Mouse (Mus musculus) midbrain, embryonic 11.5 days (tissue): ENCODE data around the gene Sema3e. TPM values are rescaled to one million over a fixed set of nuclear protein-coding genes. Genes with fewer than 3 reads are reported as not detected.

ENCODE experiments used
- ATAC-seq: fragments of 200-750 bp; cut with Nextera tagmentation; 2 replicates; pipeline ENCODE4 v1.8.0; 2017; ENCODE audit warnings: moderate TSS enrichment, moderate library complexity; ENCODE audit not compliant: low FRiP score
- DNase-seq: peaks from one replicate; pipeline ENCODE4 v3.0.0; 2015; ENCODE audit warnings: low spot score; ENCODE audit errors: missing footprints
- H3K27ac ChIP-seq: fragments of 300-500 bp; sonication (generic); 2 replicates; pipeline ENCODE4 v1.5.1; 2014; ENCODE audit warnings: low read depth, low read length
- H3K27me3 ChIP-seq: fragments of 300-500 bp; sonication (generic); 2 replicates; pipeline ENCODE4 v1.6.1; 2014; ENCODE audit warnings: mild to moderate bottlenecking, low read length, moderate library complexity, mixed read lengths; ENCODE audit not compliant: control insufficient read depth, insufficient read depth
- H3K36me3 ChIP-seq: fragments of 300-500 bp; sonication (generic); 2 replicates; pipeline ENCODE4 v1.6.1; 2014; ENCODE audit warnings: mild to moderate bottlenecking, low read length, moderate library complexity, mixed read lengths; ENCODE audit not compliant: control insufficient read depth, insufficient read depth
- H3K4me1 ChIP-seq: fragments of 300-500 bp; sonication (generic); 2 replicates; pipeline ENCODE4 v1.6.1; 2014; ENCODE audit warnings: low read length; ENCODE audit not compliant: control insufficient read depth, insufficient read depth
- H3K4me2 ChIP-seq: fragments of 300-500 bp; sonication (generic); 2 replicates; pipeline ENCODE4 v1.6.1; 2014; ENCODE audit warnings: mild to moderate bottlenecking, moderate library complexity
- H3K4me3 ChIP-seq: fragments of 300-500 bp; sonication (generic); 2 replicates; pipeline ENCODE4 v1.5.1; 2014; ENCODE audit warnings: low read depth, low read length
- H3K9ac ChIP-seq: fragments of 300-500 bp; sonication (generic); 2 replicates; pipeline ENCODE4 v1.6.1; 2014; ENCODE audit warnings: low read length
- H3K9me3 ChIP-seq: fragments of 300-500 bp; sonication (generic); 2 replicates; pipeline ENCODE4 v1.6.1; 2016; ENCODE audit warnings: low read length; ENCODE audit not compliant: control insufficient read depth
- whole genome bisulfite sequencing: fragments of 180-500 bp; shearing (Covaris S2); extraction: QIAGEN DNeasy Blood & Tissue Kit; methylation state at CpG from one replicate; pipeline ENCODE4 v1.1.7; 2014; 5-methylcytosine and 5-hydroxymethylcytosine counted together
- polyA plus RNA-seq: library from polyadenylated mRNA; unstranded; fragments of >200 nt; fragmentation: Nextera tagmentation; extraction: Ambion mirVana; gene quantifications from 2 replicates; pipeline ENCODE4 v1.2.1, GENCODE M21; 2014

Sema3e gene
- polyA plus RNA-seq, 1 experiment from 2014 or later = 1.8 TPM

GRCm38 (mm10) chr5:14096196-14096595 is 71.1 kb downstream of the Sema3e start:
- H3K4me3 ChIP-seq = no peak overlapping the region
- ATAC-seq (no peak), DNase-seq (no peak)
- no peak overlapping the region for H3K27ac ChIP-seq
- WGBS = 94% methylated on average over 1 of the region's 1 CpGs
- no peaks in the 10 kb centered on the region for H3K9me3 ChIP-seq
- H3K4me2 ChIP-seq = no peak overlapping the region
- H3K9ac ChIP-seq = no peak overlapping the region
- no peaks in the 10 kb centered on the region for H3K27me3 ChIP-seq
- no peaks in the 10 kb centered on the region for H3K36me3 ChIP-seq
- no peaks in the 10 kb centered on the region for H3K4me1 ChIP-seq

- Histone ChIP-seq H3K9me3 (no peaks in the 10 kb centered on the region), H3K27ac (no peak overlapping the region), H3K4me3 (no peak overlapping the region), H3K4me1 (no peaks in the 10 kb centered on the region), H3K9ac (no peak overlapping the region), H3K27me3 (no peaks in the 10 kb centered on the region), H3K36me3 (no peaks in the 10 kb centered on the region), H3K4me2 (no peak overlapping the region)
- DNase-seq (no peak), ATAC-seq (no peak)
- WGBS = 94% methylated on average over 3 of the region's 3 CpGs
Measured at GRCm38 (mm10) chr5:14098677-14099076, 73.6 kb downstream of the Sema3e start.

GRCm38 (mm10) chr5:14107365-14107764 is 82.3 kb downstream of the Sema3e start:
- DNase-seq (peak; percentile 31), ATAC-seq (no peak)
- no peak overlapping the region for H3K4me3 ChIP-seq
- no peaks in the 10 kb centered on the region for H3K4me1 ChIP-seq
- H3K9me3 ChIP-seq = no peaks in the 10 kb centered on the region
- 82% methylated on average over 4 of the region's 4 CpGs for WGBS
- no peak overlapping the region for H3K9ac ChIP-seq
- H3K27ac ChIP-seq = no peak overlapping the region
- H3K36me3 ChIP-seq = no peaks in the 10 kb centered on the region
- H3K27me3 ChIP-seq = no peaks in the 10 kb centered on the region
- no peak overlapping the region for H3K4me2 ChIP-seq

- H3K4me3 ChIP-seq = no peak overlapping the region
- no peak for ATAC-seq
- H3K27me3 ChIP-seq = no peaks in the 10 kb centered on the region
- DNase-seq = no peak
- H3K36me3 ChIP-seq = no peaks in the 10 kb centered on the region
- no peak overlapping the region for H3K27ac ChIP-seq
- H3K4me1 ChIP-seq = no peaks in the 10 kb centered on the region
- no peak overlapping the region for H3K4me2 ChIP-seq
- no peak overlapping the region for H3K9ac ChIP-seq
- 92% methylated on average over 4 of the region's 4 CpGs for WGBS
- no peaks in the 10 kb centered on the region for H3K9me3 ChIP-seq
Measured at GRCm38 (mm10) chr5:14109001-14109400, 83.9 kb downstream of the Sema3e start.

- no peaks in the 10 kb centered on the region for H3K9me3 ChIP-seq
- no peaks in the 10 kb centered on the region for H3K36me3 ChIP-seq
- DNase-seq (no peak), ATAC-seq (no peak)
- no peaks in the 10 kb centered on the region for H3K27me3 ChIP-seq
- no peaks in the 10 kb centered on the region for H3K4me1 ChIP-seq
- no peak overlapping the region for H3K27ac ChIP-seq
- H3K9ac ChIP-seq = no peak overlapping the region
- WGBS = 82% methylated on average over 4 of the region's 4 CpGs
- H3K4me2 ChIP-seq = no peak overlapping the region
- H3K4me3 ChIP-seq = no peak overlapping the region
Measured at GRCm38 (mm10) chr5:14111401-14111800, 86.3 kb downstream of the Sema3e start.

GRCm38 (mm10) chr5:14121902-14122301 is 96.8 kb downstream of the Sema3e start:
- WGBS = 76% methylated on average over 5 of the region's 5 CpGs
- Histone ChIP-seq H3K9ac (no peak overlapping the region), H3K27ac (no peak overlapping the region), H3K4me1 (no peaks in the 10 kb centered on the region), H3K9me3 (no peaks in the 10 kb centered on the region), H3K27me3 (no peaks in the 10 kb centered on the region), H3K4me2 (no peak overlapping the region), H3K36me3 (no peaks in the 10 kb centered on the region), H3K4me3 (no peak overlapping the region)
- DNase-seq = peak; percentile 62
- no peak for ATAC-seq

GRCm38 (mm10) chr5:14126591-14126990 is 101.5 kb downstream of the Sema3e start:
- Histone ChIP-seq H3K9me3 (no peaks in the 10 kb centered on the region), H3K9ac (no peak overlapping the region), H3K4me3 (no peak overlapping the region), H3K27ac (no peak overlapping the region), H3K36me3 (no peaks in the 10 kb centered on the region), H3K4me1 (no peaks in the 10 kb centered on the region), H3K4me2 (no peak overlapping the region), H3K27me3 (no peaks in the 10 kb centered on the region)
- DNase-seq = no peak
- ATAC-seq = no peak
- 78% methylated on average over 1 of the region's 1 CpGs for WGBS

GRCm38 (mm10) chr5:14135929-14136328 is 110.9 kb downstream of the Sema3e start:
- Histone ChIP-seq H3K27me3 (no peaks in the 10 kb centered on the region), H3K9me3 (no peaks in the 10 kb centered on the region), H3K4me3 (no peak overlapping the region), H3K27ac (no peak overlapping the region), H3K36me3 (no peaks in the 10 kb centered on the region), H3K4me2 (no peak overlapping the region), H3K9ac (no peak overlapping the region), H3K4me1 (no peaks in the 10 kb centered on the region)
- ATAC-seq = no peak
- 65% methylated on average over 8 of the region's 8 CpGs for WGBS
- no peak for DNase-seq

GRCm38 (mm10) chr5:14138725-14139124 is 113.6 kb downstream of the Sema3e start:
- H3K36me3 ChIP-seq = no peaks in the 10 kb centered on the region
- 100% methylated on average over 1 of the region's 1 CpGs for WGBS
- no peaks in the 10 kb centered on the region for H3K4me1 ChIP-seq
- H3K9me3 ChIP-seq = no peaks in the 10 kb centered on the region
- H3K9ac ChIP-seq = no peak overlapping the region
- no peak overlapping the region for H3K4me3 ChIP-seq
- ATAC-seq (no peak), DNase-seq (no peak)
- no peak overlapping the region for H3K4me2 ChIP-seq
- no peak overlapping the region for H3K27ac ChIP-seq
- H3K27me3 ChIP-seq = no peaks in the 10 kb centered on the region

GRCm38 (mm10) chr5:14162579-14162978 is 137.5 kb downstream of the Sema3e start:
- no peak overlapping the region for H3K4me3 ChIP-seq
- 87% methylated on average over 5 of the region's 5 CpGs for WGBS
- H3K9me3 ChIP-seq = no peaks in the 10 kb centered on the region
- no peak overlapping the region for H3K4me2 ChIP-seq
- no peak overlapping the region for H3K9ac ChIP-seq
- H3K27me3 ChIP-seq = no peaks in the 10 kb centered on the region
- DNase-seq = no peak
- no peaks in the 10 kb centered on the region for H3K36me3 ChIP-seq
- H3K27ac ChIP-seq = no peak overlapping the region
- H3K4me1 ChIP-seq = no peaks in the 10 kb centered on the region
- ATAC-seq = no peak
